Mouse (Mus musculus) liver, embryonic 15.5 days (tissue): ENCODE results near the gene Ms4a5. TPM values are rescaled to one million over a fixed set of nuclear protein-coding genes. Genes with fewer than 3 reads are reported as not detected.
"Not testable (repeated sequence)": the region's sequence is repeated elsewhere in the genome, so short reads cannot be mapped to it uniquely, and the experiment has no call there.

ENCODE experiments used
- ATAC-seq: fragments of 200-750 bp; cut with Nextera tagmentation; 2 replicates; pipeline ENCODE4 v1.8.0; 2017; ENCODE audit warnings: moderate number of reproducible peaks, mild to moderate bottlenecking, moderate library complexity; ENCODE audit not compliant: insufficient read depth
- H3K27ac ChIP-seq: fragments of 300-500 bp; sonication (generic); replicated peaks from 2 replicates; pipeline ENCODE4 v1.5.1; 2015; ENCODE audit warnings: mild to moderate bottlenecking, inconsistent platforms
- H3K27me3 ChIP-seq: fragments of 300-500 bp; sonication (generic); 2 replicates; pipeline ENCODE4 v1.6.1; 2015; ENCODE audit warnings: mild to moderate bottlenecking, inconsistent platforms
- H3K36me3 ChIP-seq: fragments of 300-500 bp; sonication (generic); replicated peaks from 2 replicates; pipeline ENCODE4 v1.6.1; 2015; ENCODE audit warnings: moderate library complexity, mild to moderate bottlenecking, inconsistent platforms
- H3K4me1 ChIP-seq: fragments of 300-500 bp; sonication (generic); replicated peaks from 2 replicates; pipeline ENCODE4 v1.6.1; 2015; ENCODE audit warnings: inconsistent platforms
- H3K4me2 ChIP-seq: fragments of 300-500 bp; sonication (generic); 2 replicates; pipeline ENCODE4 v1.6.1; 2015; ENCODE audit warnings: moderate library complexity, mild to moderate bottlenecking, inconsistent platforms
- H3K4me3 ChIP-seq: fragments of 300-500 bp; sonication (generic); replicated peaks from 2 replicates; pipeline ENCODE4 v1.5.1; 2015; ENCODE audit warnings: mild to moderate bottlenecking, inconsistent platforms
- H3K9ac ChIP-seq: fragments of 300-500 bp; sonication (generic); 2 replicates; pipeline ENCODE4 v1.6.1; 2015; ENCODE audit warnings: moderate library complexity, mild to moderate bottlenecking, inconsistent platforms
- H3K9me3 ChIP-seq: fragments of 300-500 bp; sonication (generic); replicated peaks from 2 replicates; pipeline ENCODE4 v1.6.1; 2016; ENCODE audit warnings: inconsistent platforms
- WGBS: fragments of 180-500 bp; shearing (Covaris S2); methylation state at CpG from one replicate; pipeline ENCODE4 v1.1.7; 2015; ENCODE audit warnings: mixed read lengths; ENCODE audit not compliant: insufficient replicate concordance; 5-methylcytosine and 5-hydroxymethylcytosine counted together
- polyA plus RNA-seq: library from polyadenylated mRNA; unstranded; fragments of >200 nt; fragmentation: Nextera tagmentation; extraction: Ambion mirVana; gene quantifications from 2 replicates; pipeline ENCODE4 v1.2.1, GENCODE M21; 2015

The Ms4a5 gene
- polyA plus RNA-seq, 1 experiment from 2014 or later = not detected

DNA sequence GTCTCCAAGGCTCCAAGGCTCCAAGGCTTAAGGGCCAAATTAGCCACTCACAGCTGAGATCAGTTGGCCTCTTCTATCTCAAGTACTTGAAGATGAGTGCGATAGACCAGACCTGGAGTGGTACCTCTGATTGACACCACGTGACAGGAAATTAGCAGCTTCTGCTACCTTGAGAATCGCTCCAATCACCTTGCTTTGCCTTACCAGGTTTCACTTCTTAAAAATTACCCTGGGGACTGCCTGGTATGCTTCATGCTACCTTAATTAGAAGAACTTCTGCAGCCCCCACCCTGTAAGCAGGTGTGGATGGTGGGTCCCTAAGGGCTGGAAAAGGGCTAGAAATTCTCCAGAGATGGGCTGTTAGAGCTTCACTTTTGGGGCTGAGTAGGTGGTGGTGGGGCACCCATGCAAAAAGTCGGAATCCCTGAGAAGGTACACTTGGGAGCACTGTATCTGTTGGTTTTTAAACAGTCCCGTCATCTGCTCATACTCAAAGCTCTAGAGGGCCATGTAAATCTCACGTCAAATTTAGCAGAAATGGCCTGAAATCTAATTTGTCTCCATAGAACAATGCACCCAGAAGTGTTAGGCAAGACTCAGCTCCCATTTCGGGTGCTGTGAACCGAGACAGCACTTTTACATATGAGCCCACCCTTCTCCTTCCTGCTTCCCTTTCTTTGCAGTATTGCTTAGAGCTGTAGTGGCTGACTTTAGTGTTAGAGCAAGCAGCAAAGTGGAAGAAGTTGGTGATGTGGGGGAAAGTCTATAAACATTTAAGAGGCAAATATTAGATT is 17.4 kb downstream of the Ms4a5 start, which contains the start of gene Ms4a1:
TSS of gene Ms4a1 (minus strand) at position 190 of the 794 bp plus-strand sequence.
- Histone ChIP-seq H3K9me3 (no peaks in the 10 kb centered on the region), H3K4me3 (no peak within 1 kb of the TSS), H3K36me3 (no peaks in the 10 kb centered on the region), H3K4me2 (no peak within 1 kb of the TSS), H3K27ac (no peak within 1 kb of the TSS), H3K27me3 (no peaks in the 10 kb centered on the region), H3K9ac (no peak within 1 kb of the TSS), H3K4me1 (no peaks in the 10 kb centered on the region)
- no peak for ATAC-seq
- WGBS = 58% methylated on average over 8 of the region's 8 CpGs

DNA sequence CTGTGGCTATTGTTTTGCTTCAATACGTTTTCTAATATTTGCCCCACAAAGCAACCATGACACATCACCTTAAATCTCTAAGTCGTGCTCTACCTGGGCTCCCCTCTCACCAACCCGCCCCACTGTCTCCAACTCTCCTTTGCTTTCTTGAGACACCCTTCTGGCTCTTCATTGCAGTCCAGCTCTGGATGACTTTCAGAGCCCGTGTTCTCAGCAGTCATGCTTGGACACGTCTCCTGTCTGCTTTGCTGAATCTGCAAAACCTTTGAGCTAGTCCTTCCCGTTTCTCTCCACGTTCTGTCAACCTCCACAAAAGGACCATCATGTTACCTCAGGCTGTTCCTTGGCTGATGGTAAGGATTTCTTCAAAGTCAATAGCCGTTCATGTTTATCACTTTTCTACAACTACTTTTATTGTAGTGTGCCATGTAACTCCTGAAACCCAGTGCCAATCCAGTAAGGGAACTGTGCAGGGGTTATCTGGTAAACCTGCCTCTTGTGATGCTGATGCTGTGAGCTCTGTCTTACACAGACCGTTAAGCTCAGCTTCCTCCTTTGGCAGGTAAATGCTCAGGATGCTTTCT is 19.0 kb downstream of the Ms4a5 start:
- no peak for ATAC-seq
- H3K27me3 ChIP-seq = no peaks in the 10 kb centered on the region
- no peak overlapping the region for H3K4me2 ChIP-seq
- no peak overlapping the region for H3K9ac ChIP-seq
- H3K9me3 ChIP-seq = no peaks in the 10 kb centered on the region
- H3K36me3 ChIP-seq = no peaks in the 10 kb centered on the region
- no peaks in the 10 kb centered on the region for H3K4me1 ChIP-seq
- H3K4me3 ChIP-seq = no peak overlapping the region
- WGBS = 46% methylated on average over 9 of the region's 9 CpGs
- H3K27ac ChIP-seq = no peak overlapping the region

- WGBS = 27% methylated on average over 3 of the region's 3 CpGs
- ATAC-seq = no peak
- Histone ChIP-seq H3K27me3 (no peaks in the 10 kb centered on the region), H3K9ac (no peak overlapping the region), H3K27ac (no peak overlapping the region), H3K36me3 (no peaks in the 10 kb centered on the region), H3K4me1 (no peaks in the 10 kb centered on the region), H3K4me3 (no peak overlapping the region), H3K4me2 (no peak overlapping the region), H3K9me3 (no peaks in the 10 kb centered on the region)
Observed at GRCm38 (mm10) chr19:11263549-11263948, 20.1 kb downstream of the Ms4a5 start.

- WGBS = 42% methylated on average over 4 of the region's 4 CpGs
- not testable (repeated sequence) for H3K4me2 ChIP-seq, H3K9me3 ChIP-seq, ATAC-seq, H3K4me1 ChIP-seq, H3K9ac ChIP-seq, H3K4me3 ChIP-seq, H3K27ac ChIP-seq, H3K27me3 ChIP-seq, H3K36me3 ChIP-seq
Observed at GRCm38 (mm10) chr19:11262932-11263331, 20.7 kb downstream of the Ms4a5 start.

GRCm38 (mm10) chr19:11261522-11261921 is 22.2 kb downstream of the Ms4a5 start:
- Histone ChIP-seq H3K9ac (no peak overlapping the region), H3K27me3 (no peaks in the 10 kb centered on the region), H3K4me1 (no peaks in the 10 kb centered on the region), H3K27ac (no peak overlapping the region), H3K4me2 (no peak overlapping the region), H3K9me3 (no peaks in the 10 kb centered on the region), H3K4me3 (no peak overlapping the region), H3K36me3 (no peaks in the 10 kb centered on the region)
- WGBS = 37% methylated on average over 2 of the region's 2 CpGs
- no peak for ATAC-seq

DNA sequence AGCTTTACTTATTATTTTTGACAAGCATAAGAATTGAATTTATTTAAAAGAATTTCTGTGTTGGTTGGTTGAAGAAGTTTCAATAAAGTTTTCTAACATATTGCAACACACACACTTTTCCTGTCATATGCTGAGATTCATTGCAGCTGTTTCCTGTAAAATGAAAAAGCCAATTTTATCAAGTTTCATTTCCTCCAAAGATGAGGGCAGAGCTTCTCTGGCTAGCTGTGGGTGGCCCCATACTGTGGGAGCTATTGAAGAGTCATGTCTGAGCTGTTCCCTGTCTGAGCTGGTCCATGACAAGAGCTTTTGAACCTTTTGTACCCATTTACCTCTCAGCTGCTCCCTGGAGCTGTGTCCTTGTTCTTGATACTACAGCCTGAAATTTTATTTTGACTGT is 39.4 kb downstream of the Ms4a5 start:
- Histone ChIP-seq H3K4me1 (no peaks in the 10 kb centered on the region), H3K9me3 (no peaks in the 10 kb centered on the region), H3K4me2 (no peak overlapping the region), H3K4me3 (no peak overlapping the region), H3K9ac (no peak overlapping the region), H3K27me3 (no peaks in the 10 kb centered on the region), H3K36me3 (no peaks in the 10 kb centered on the region), H3K27ac (no peak overlapping the region)
- ATAC-seq = no peak

GRCm38 (mm10) chr19:11242560-11242959 is 41.1 kb downstream of the Ms4a5 start:
- no peaks in the 10 kb centered on the region for H3K27me3 ChIP-seq
- no peaks in the 10 kb centered on the region for H3K4me1 ChIP-seq
- 57% methylated on average over 5 of the region's 5 CpGs for WGBS
- no peak for ATAC-seq
- H3K4me3 ChIP-seq = no peak overlapping the region
- H3K36me3 ChIP-seq = no peaks in the 10 kb centered on the region
- no peak overlapping the region for H3K27ac ChIP-seq
- H3K4me2 ChIP-seq = no peak overlapping the region
- no peaks in the 10 kb centered on the region for H3K9me3 ChIP-seq
- H3K9ac ChIP-seq = no peak overlapping the region

GRCm38 (mm10) chr19:11235820-11236219 is 47.9 kb downstream of the Ms4a5 start:
- H3K4me1 ChIP-seq = 0 out of 2 replicates have a peak, but pooled peaks cover 5% of the 10 kb centered on the region
- ATAC-seq = no peak
- no peak overlapping the region for H3K4me3 ChIP-seq
- no peak overlapping the region for H3K9ac ChIP-seq
- no peak overlapping the region for H3K27ac ChIP-seq
- no peaks in the 10 kb centered on the region for H3K9me3 ChIP-seq
- H3K4me2 ChIP-seq = no peak overlapping the region
- no peaks in the 10 kb centered on the region for H3K27me3 ChIP-seq
- H3K36me3 ChIP-seq = no peaks in the 10 kb centered on the region

DNA sequence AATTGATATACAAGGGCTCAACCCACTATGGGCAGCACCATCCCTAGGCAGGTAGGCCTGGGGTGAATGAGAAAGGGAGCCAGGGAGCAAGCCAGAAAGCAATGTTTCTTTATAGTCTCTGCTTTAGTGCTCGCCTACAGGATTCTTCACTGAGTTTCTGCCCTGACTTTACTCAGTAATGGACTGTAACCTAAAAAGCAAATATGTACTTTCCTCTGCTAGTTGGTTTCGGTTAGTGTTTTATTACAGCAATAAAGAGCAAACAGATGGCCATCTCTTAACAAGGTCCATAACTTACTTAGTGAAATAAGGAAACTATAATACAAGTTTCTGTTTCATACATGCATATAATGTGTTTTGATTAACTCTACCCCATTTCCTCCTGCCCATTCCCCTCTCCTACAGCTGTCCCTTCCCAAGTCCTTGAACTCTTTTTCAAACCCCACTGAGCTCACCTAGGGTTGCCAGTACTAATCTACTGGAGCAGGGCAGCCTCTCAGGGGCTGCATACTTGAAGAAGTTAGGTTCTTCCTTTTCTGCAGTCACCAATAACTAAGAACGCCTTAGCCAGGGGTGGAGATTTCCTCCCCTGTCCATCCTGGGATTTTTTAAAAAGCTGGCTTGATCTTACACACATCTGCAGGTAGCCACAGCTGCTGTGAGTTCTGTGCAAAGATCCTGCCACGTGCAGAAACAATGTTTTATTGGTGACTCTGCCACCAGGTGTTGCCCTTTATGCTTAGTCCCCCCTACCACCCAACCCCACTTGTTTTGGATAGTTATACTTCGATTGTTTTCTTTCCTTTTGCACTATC is 48.5 kb downstream of the Ms4a5 start:
- H3K4me1 ChIP-seq = 0 out of 2 replicates have a peak, but pooled peaks cover 5% of the 10 kb centered on the region
- H3K27me3 ChIP-seq = no peaks in the 10 kb centered on the region
- 37% methylated on average over 5 of the region's 5 CpGs for WGBS
- H3K36me3 ChIP-seq = no peaks in the 10 kb centered on the region
- H3K27ac ChIP-seq = no peak overlapping the region
- H3K4me3 ChIP-seq = no peak overlapping the region
- no peak for ATAC-seq
- no peak overlapping the region for H3K4me2 ChIP-seq
- H3K9me3 ChIP-seq = no peaks in the 10 kb centered on the region
- no peak overlapping the region for H3K9ac ChIP-seq

- no peak overlapping the region for H3K4me2 ChIP-seq
- no peak for ATAC-seq
- no peaks in the 10 kb centered on the region for H3K9me3 ChIP-seq
- no peak overlapping the region for H3K4me3 ChIP-seq
- 43% methylated on average over 5 of the region's 5 CpGs for WGBS
- no peak overlapping the region for H3K27ac ChIP-seq
- no peaks in the 10 kb centered on the region for H3K27me3 ChIP-seq
- H3K9ac ChIP-seq = no peak overlapping the region
- 0 out of 2 replicates have a peak, but pooled peaks cover 5% of the 10 kb centered on the region for H3K4me1 ChIP-seq
- no peaks in the 10 kb centered on the region for H3K36me3 ChIP-seq
Observed at GRCm38 (mm10) chr19:11234244-11234643, 49.4 kb downstream of the Ms4a5 start.

DNA sequence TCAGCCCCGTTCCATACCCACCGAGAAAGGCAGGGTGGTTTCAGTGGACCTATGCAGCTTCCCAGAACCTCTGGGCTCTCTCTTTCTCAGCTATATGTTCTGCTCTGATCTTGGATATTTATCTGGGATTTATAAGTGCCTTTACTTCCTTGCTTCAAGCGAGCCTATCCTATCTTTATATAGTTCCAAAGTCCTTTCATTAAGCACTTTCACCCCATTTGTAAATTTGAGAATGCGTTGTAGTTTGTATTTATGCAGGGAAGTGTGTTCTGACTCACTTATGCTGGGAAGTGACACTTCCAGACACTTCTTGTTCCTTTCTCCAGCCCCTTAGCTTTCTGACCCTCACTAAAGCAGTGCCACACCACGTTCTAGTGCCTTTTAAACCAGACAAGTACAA is 51.3 kb downstream of the Ms4a5 start, which contains the start of gene Ms4a12:
TSS of gene Ms4a12 (minus strand) at position 101 of the 400 bp plus-strand sequence.
- Histone ChIP-seq H3K4me3 (no peak within 1 kb of the TSS), H3K9me3 (no peaks in the 10 kb centered on the region), H3K27ac (no peak within 1 kb of the TSS), H3K27me3 (no peaks in the 10 kb centered on the region), H3K4me1 (0 out of 2 replicates have a peak, but pooled peaks cover 5% of the 10 kb centered on the region), H3K9ac (no peak within 1 kb of the TSS), H3K36me3 (no peaks in the 10 kb centered on the region), H3K4me2 (no peak within 1 kb of the TSS)
- ATAC-seq = no peak
- 49% methylated on average over 5 of the region's 5 CpGs for WGBS
